Mouse (Mus musculus): Measurements from ENCODE around the gene Cdhr3. TPM values are rescaled to one million over a fixed set of nuclear protein-coding genes. Genes with fewer than 3 reads are reported as not detected.
"Not testable (repeated sequence)": the region's sequence is repeated elsewhere in the genome, so short reads cannot be mapped to it uniquely, and the experiment has no call there.

Gene Cdhr3
- polyA plus RNA-seq, 1 experiment from 2014 or later: 0.06 TPM

GRCm38 (mm10) chr12:33076309-33076708, 16.4 kb downstream of the Cdhr3 start:
- WGBS (ENCODE audit: insufficient replicate concordance): 31% methylated on average over 3 of the region's 3 CpGs
- H3K27me3 ChIP-seq: no peaks in the 10 kb centered on the region; the same call in 1 of the 2 replicates
- no peak for ATAC-seq (ENCODE audit: insufficient read depth)
- no peaks in the 10 kb centered on the region for H3K4me1 ChIP-seq (replicated peaks)
- no peaks in the 10 kb centered on the region for H3K9me3 ChIP-seq (replicated peaks)
- no peak overlapping the region for H3K9ac ChIP-seq
- no peaks in the 10 kb centered on the region for H3K36me3 ChIP-seq (replicated peaks)
- H3K4me2 ChIP-seq: no peak overlapping the region
- H3K27ac ChIP-seq (replicated peaks): no peak overlapping the region
- H3K4me3 ChIP-seq (replicated peaks): no peak overlapping the region

DNA sequence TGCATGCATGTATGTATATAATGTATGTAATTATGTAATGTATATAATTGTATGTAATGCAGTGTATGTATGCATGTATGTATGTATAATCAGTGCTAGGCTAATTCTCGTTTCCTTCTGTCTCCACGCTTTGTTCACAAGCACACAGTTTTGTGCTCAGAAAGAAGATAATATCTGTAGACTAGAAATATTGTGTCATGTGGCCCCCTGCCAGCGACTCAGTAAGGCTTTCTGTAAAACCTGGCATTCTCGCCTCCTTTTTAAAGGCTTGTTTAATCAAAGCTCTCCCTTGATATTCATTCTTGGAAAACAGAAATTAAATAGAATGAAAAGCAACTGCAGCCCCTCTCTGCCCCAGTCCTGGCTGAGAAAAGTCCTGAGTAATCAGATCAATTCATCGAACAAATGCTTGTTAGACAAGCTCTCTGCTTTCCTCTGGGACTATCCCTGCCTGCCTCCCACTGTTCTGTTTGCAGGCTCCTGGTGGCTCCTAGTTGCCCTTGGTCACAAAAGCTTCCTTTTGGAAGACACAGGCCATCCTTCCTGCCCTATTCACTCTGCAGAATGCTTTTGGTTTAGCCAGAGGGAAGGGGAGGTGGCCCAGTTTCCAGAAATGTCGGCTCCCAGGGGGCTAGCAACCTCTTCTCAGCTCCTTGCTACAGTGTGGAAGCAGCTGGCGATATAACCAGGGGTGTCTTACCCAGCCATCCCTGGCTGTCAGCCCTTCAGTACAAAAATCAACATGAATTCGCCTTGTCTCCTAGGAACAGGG, 20.6 kb downstream of the Cdhr3 start:
- no peak overlapping the region for H3K27ac ChIP-seq (replicated peaks)
- ATAC-seq (ENCODE audit: insufficient read depth): no peak
- no peaks in the 10 kb centered on the region for H3K36me3 ChIP-seq (replicated peaks)
- no peaks in the 10 kb centered on the region for H3K4me1 ChIP-seq (replicated peaks)
- H3K9me3 ChIP-seq (replicated peaks): no peaks in the 10 kb centered on the region
- no peak overlapping the region for H3K9ac ChIP-seq
- WGBS (ENCODE audit: insufficient replicate concordance): 52% methylated on average over 8 of the region's 8 CpGs
- no peak overlapping the region for H3K4me2 ChIP-seq
- no peaks in the 10 kb centered on the region for H3K27me3 ChIP-seq
- H3K4me3 ChIP-seq (replicated peaks): no peak overlapping the region

DNA sequence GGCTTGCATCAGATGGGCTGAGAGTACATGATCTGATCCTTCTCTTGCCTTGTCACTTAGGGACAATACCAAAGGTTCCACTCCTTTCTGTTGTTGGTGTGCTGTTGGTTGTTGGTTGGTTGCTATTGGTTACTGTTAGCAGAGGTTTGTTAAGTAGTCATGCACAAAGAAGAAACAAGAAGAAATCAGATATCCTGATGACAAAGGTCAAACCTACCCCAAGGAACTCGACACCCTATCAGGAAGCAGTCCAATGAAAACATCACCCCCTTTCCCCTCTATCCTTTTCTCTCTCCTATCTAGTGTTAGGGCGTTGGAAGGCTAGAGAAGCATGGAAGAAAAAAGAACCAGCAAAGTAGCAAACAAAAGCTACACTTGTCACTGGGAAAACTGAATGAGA, 23.7 kb downstream of the Cdhr3 start:
- Histone ChIP-seq H3K4me2 (no peak overlapping the region), H3K9ac (no peak overlapping the region), H3K36me3 (replicated peaks) (no peaks in the 10 kb centered on the region), H3K9me3 (replicated peaks) (no peaks in the 10 kb centered on the region), H3K4me1 (replicated peaks) (no peaks in the 10 kb centered on the region), H3K27ac (replicated peaks) (no peak overlapping the region), H3K27me3 (no peaks in the 10 kb centered on the region), H3K4me3 (replicated peaks) (no peak overlapping the region)
- WGBS (ENCODE audit: insufficient replicate concordance): 60% methylated on average over 2 of the region's 2 CpGs
- no peak for ATAC-seq (ENCODE audit: insufficient read depth)

DNA sequence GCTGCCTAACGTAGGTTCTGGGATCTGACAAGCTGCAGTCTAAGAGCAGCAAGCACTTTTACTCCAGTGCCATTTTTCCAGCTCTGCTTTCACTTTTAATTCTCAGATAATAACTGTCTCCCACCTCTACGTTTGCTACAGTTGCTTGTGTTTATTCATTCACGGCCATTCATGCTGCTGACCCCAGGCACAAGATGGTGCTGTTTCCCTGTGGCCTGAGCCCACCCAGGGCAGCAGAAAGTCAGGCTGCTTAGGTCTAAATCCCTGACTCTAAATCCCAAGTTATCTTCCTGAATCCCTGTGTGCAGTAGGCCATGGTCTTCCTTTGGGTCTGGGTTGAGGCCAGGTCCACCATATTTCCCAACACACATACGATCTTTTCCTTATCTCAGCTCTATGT, 26.3 kb downstream of the Cdhr3 start:
- Histone ChIP-seq H3K27me3 (no peaks in the 10 kb centered on the region), H3K4me1 (replicated peaks) (no peaks in the 10 kb centered on the region), H3K4me3 (replicated peaks) (no peak overlapping the region), H3K27ac (replicated peaks) (no peak overlapping the region), H3K9ac (no peak overlapping the region), H3K9me3 (replicated peaks) (no peaks in the 10 kb centered on the region), H3K4me2 (no peak overlapping the region), H3K36me3 (replicated peaks) (no peaks in the 10 kb centered on the region)
- 49% methylated on average over 4 of the region's 4 CpGs for WGBS (ENCODE audit: insufficient replicate concordance)
- no peak for ATAC-seq (ENCODE audit: insufficient read depth)

GRCm38 (mm10) chr12:33065162-33065561, 27.5 kb downstream of the Cdhr3 start:
- no peak overlapping the region for H3K4me2 ChIP-seq
- no peaks in the 10 kb centered on the region for H3K4me1 ChIP-seq (replicated peaks)
- no peak overlapping the region for H3K9ac ChIP-seq
- no peaks in the 10 kb centered on the region for H3K27me3 ChIP-seq
- H3K36me3 ChIP-seq (replicated peaks): no peaks in the 10 kb centered on the region
- ATAC-seq (ENCODE audit: insufficient read depth): no peak
- no peaks in the 10 kb centered on the region for H3K9me3 ChIP-seq (replicated peaks)
- no peak overlapping the region for H3K4me3 ChIP-seq (replicated peaks)
- H3K27ac ChIP-seq (replicated peaks): no peak overlapping the region
- WGBS (ENCODE audit: insufficient replicate concordance): 31% methylated on average over 3 of the region's 3 CpGs

- Histone ChIP-seq H3K4me2 (no peak overlapping the region), H3K4me1 (replicated peaks) (no peaks in the 10 kb centered on the region), H3K9ac (no peak overlapping the region), H3K36me3 (replicated peaks) (no peaks in the 10 kb centered on the region), H3K27ac (replicated peaks) (no peak overlapping the region), H3K27me3 (no peaks in the 10 kb centered on the region), H3K9me3 (replicated peaks) (no peaks in the 10 kb centered on the region), H3K4me3 (replicated peaks) (no peak overlapping the region)
- no peak for ATAC-seq (ENCODE audit: insufficient read depth)
- WGBS (ENCODE audit: insufficient replicate concordance): 29% methylated on average over 2 of the region's 2 CpGs
Observed at GRCm38 (mm10) chr12:33064266-33064665, 28.4 kb downstream of the Cdhr3 start.

- no peak for ATAC-seq (ENCODE audit: insufficient read depth)
- H3K9me3 ChIP-seq (replicated peaks): no peaks in the 10 kb centered on the region
- H3K27me3 ChIP-seq: no peaks in the 10 kb centered on the region
- no peaks in the 10 kb centered on the region for H3K4me1 ChIP-seq (replicated peaks)
- H3K27ac ChIP-seq (replicated peaks): no peak overlapping the region
- no peak overlapping the region for H3K4me2 ChIP-seq
- no peaks in the 10 kb centered on the region for H3K36me3 ChIP-seq (replicated peaks)
- H3K9ac ChIP-seq: no peak overlapping the region
- no peak overlapping the region for H3K4me3 ChIP-seq (replicated peaks)
- 46% methylated on average over 2 of the region's 2 CpGs for WGBS (ENCODE audit: insufficient replicate concordance)
Observed at GRCm38 (mm10) chr12:33063250-33063649, 29.4 kb downstream of the Cdhr3 start.

DNA sequence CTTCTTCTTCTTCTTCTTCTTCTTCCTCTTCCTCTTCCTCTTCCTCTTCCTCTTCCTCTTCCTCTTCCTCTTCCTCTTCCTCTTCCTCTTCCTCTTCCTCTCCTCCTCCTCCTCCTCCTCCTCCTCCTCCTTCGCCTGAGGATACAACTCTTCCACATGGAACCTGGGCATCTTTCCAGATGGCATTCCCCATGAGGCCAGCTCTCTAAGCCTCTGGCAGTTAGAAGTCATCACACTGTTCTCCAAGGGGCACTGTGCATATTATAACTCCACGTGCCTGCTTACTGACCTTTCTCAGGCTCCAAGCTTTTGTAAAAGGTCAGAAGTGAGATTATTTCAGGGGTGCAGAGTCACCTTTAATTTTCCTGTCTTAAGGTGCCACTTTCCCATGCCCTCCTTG, 30.3 kb downstream of the Cdhr3 start:
- not testable (repeated sequence) for H3K27ac ChIP-seq (replicated peaks); H3K36me3 ChIP-seq (replicated peaks)
- WGBS (ENCODE audit: insufficient replicate concordance): 46% methylated on average over 2 of the region's 2 CpGs

GRCm38 (mm10) chr12:33061651-33062050, 31.0 kb downstream of the Cdhr3 start:
- Histone ChIP-seq H3K4me2 (no peak overlapping the region), H3K4me1 (replicated peaks) (no peaks in the 10 kb centered on the region; the same call in 1 of the 2 replicates), H3K27ac (replicated peaks) (no peak overlapping the region), H3K9me3 (replicated peaks) (no peaks in the 10 kb centered on the region), H3K4me3 (replicated peaks) (no peak overlapping the region), H3K36me3 (replicated peaks) (no peaks in the 10 kb centered on the region), H3K27me3 (no peaks in the 10 kb centered on the region), H3K9ac (no peak overlapping the region)
- 44% methylated on average over 8 of the region's 8 CpGs for WGBS (ENCODE audit: insufficient replicate concordance)
- ATAC-seq (ENCODE audit: insufficient read depth): no peak

More for the DNA sequence above, 30.3 kb downstream of the Cdhr3 start:
- not testable (repeated sequence) for H3K27me3 ChIP-seq; H3K4me1 ChIP-seq (replicated peaks); ATAC-seq (ENCODE audit: insufficient read depth); H3K4me3 ChIP-seq (replicated peaks); H3K9ac ChIP-seq; H3K4me2 ChIP-seq; H3K9me3 ChIP-seq (replicated peaks)

- ATAC-seq (ENCODE audit: insufficient read depth): peak; percentile 49
- 14% methylated on average over 19 of the region's 19 CpGs for WGBS (ENCODE audit: insufficient replicate concordance)
- no peak overlapping the region for H3K9ac ChIP-seq
- no peaks in the 10 kb centered on the region for H3K9me3 ChIP-seq (replicated peaks)
- H3K4me1 ChIP-seq (replicated peaks): no peaks in the 10 kb centered on the region; the same call in 1 of the 2 replicates
- H3K4me2 ChIP-seq: peak overlapping the region; percentile 40
- no peaks in the 10 kb centered on the region for H3K36me3 ChIP-seq (replicated peaks)
- no peak overlapping the region for H3K4me3 ChIP-seq (replicated peaks)
- no peaks in the 10 kb centered on the region for H3K27me3 ChIP-seq
- H3K27ac ChIP-seq (replicated peaks): no peak overlapping the region
Observed at GRCm38 (mm10) chr12:33057231-33058048, 35.2 kb downstream of the Cdhr3 start.

DNA sequence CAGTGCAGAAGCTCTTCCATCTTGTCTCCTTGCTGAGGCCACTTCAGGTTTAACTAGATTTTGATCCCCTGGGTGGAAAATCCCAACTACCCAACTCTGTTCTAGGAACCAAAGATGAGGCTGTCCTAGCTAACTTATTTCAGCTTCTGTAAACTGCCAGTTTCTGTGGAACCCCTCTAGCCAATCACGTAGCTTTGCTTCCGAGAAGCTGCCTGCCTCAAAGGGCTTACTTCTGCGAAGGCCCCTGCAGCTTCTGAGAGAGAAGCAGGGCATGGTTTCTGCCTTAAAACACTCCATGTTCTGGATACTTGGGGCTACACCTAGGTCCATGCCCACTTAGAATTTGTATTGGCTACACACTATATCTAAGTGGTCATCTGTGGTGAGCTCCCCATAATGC, 36.1 kb downstream of the Cdhr3 start:
- 32% methylated on average over 3 of the region's 3 CpGs for WGBS (ENCODE audit: insufficient replicate concordance)
- H3K4me1 ChIP-seq (replicated peaks): no peaks in the 10 kb centered on the region; the same call in 1 of the 2 replicates
- ATAC-seq (ENCODE audit: insufficient read depth): no peak
- no peaks in the 10 kb centered on the region for H3K36me3 ChIP-seq (replicated peaks)
- H3K4me2 ChIP-seq: no peak overlapping the region
- no peak overlapping the region for H3K27ac ChIP-seq (replicated peaks)
- H3K4me3 ChIP-seq (replicated peaks): no peak overlapping the region
- no peaks in the 10 kb centered on the region for H3K9me3 ChIP-seq (replicated peaks)
- H3K9ac ChIP-seq: no peak overlapping the region
- H3K27me3 ChIP-seq: no peaks in the 10 kb centered on the region
